Mouse (Mus musculus) G1E (cell line): ENCODE data around the gene Six3.

Source experiments
- CTCF ChIP-seq: IDR thresholded peaks from 2 replicates; pipeline ENCODE4 v1.5.1; 2012; ENCODE audit warnings: low read depth, low read length, inconsistent platforms, mixed read lengths
- TAL1 ChIP-seq: conservative IDR thresholded peaks from 2 replicates; pipeline ENCODE4 v1.6.1; 2012; ENCODE audit warnings: low read depth, low read length, inconsistent platforms, mixed read lengths

GRCm38 (mm10) chr17:85619113-85620085 lies 6.0 kb downstream of the Six3 start:
- TF ChIP-seq CTCF (no peak), TAL1 (no peak)
